Mouse (Mus musculus) midbrain, embryonic 14.5 days (tissue): ENCODE measurements around the gene Lin28b. TPM values are rescaled to one million over a fixed set of nuclear protein-coding genes. Genes with fewer than 3 reads are reported as not detected.

ENCODE experiments used
- polyA plus RNA-seq: library from polyadenylated mRNA; unstranded; fragments of >200 nt; fragmentation: Nextera tagmentation; extraction: Ambion mirVana; gene quantifications from 2 replicates; pipeline ENCODE4 v1.2.1, GENCODE M21; 2014

The Lin28b gene
- polyA plus RNA-seq, 1 experiment from 2014 or later: 11.0 TPM

Other genes with a start within 250 kb of the Lin28b start
- gene Bves, start 150.6 kb downstream of the Lin28b start, polyA plus RNA-seq: 1.5 and 2.1 TPM in 2 replicates
- 19.9 and 20.1 TPM in 2 replicates for gene Hace1, start 91.4 kb upstream of the Lin28b start, polyA plus RNA-seq